Mouse (Mus musculus): Measurements from ENCODE around the gene C1qtnf5. TPM values are rescaled to one million over a fixed set of nuclear protein-coding genes. Genes with fewer than 3 reads are reported as not detected.

The C1qtnf5 gene
- polyA plus RNA-seq, 1 experiment = 25.4 TPM

DNA sequence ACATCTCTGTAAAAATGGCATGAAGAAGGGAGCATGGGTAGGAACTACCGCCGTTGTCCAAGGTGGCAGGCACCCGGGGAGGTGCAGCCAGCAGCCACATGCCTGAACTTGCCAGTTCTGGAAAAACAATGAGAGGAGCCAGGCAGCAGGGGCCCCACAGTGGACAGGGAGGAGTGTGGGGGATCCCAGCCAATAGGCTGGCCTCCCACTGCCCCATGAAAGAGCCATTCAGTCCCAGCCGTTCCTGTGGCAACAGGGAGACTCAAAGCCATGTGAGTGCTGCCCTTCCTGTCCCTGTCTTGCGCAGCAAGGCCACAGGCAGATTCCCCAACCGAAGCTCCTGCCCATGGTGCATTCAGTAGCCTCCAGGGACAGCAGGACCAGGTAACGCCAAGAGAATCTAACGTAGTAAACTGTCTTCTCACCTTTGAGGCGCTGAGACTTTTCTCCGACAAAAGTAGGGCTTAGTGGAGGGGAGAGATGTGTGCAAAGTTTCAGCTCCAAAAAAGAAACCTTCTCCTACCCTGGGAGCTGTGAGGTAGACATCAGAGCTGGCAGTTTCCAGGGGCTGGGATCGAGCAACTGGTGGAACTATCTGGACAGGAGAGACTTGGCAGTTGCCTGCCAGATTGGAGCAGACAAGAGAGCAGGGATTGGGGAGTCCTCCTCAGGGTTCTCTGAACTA lies 35.0 kb upstream of the C1qtnf5 start:
- TF ChIP-seq CTCF (IDR thresholded peaks at IDR 0.05; ENCODE audit: borderline replicate concordance, insufficient read depth, low read length) (no peak), POLR2A (IDR thresholded peaks at IDR 0.05; ENCODE audit: low read depth, low read length) (no peak)
- no peak overlapping the region for H3K27ac ChIP-seq (ENCODE audit: insufficient read depth, low read length)
- peaks cover 3% of the 10 kb centered on the region; the same call in 1 of the 2 replicates for H3K4me1 ChIP-seq (ENCODE audit: control insufficient read depth, insufficient read depth, low read length)
- no peak overlapping the region for H3K4me3 ChIP-seq (ENCODE audit: insufficient read depth, low read length)

DNA sequence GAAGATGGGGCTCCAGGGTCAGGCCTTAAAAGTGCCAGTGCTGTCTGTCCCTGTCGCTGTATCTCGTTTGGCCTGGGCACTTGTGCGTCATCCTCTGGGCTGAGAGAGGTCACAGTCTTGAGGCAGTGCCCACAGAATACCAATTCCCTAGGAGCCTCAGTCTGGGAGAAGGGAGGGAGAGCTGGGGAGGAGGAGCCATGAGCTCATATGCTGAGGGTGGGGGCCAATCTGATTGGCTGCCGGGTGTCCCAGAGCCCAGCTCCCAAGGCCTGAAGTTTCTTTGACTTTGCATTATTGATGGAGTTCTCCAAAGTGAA lies 34.5 kb upstream of the C1qtnf5 start:
- no peak for TF ChIP-seq CTCF (IDR thresholded peaks at IDR 0.05; ENCODE audit: borderline replicate concordance, insufficient read depth, low read length)
- no peak for TF ChIP-seq POLR2A (IDR thresholded peaks at IDR 0.05; ENCODE audit: low read depth, low read length)
- H3K4me3 ChIP-seq (ENCODE audit: insufficient read depth, low read length) = no peak overlapping the region
- peaks cover 3% of the 10 kb centered on the region; the same call in 1 of the 2 replicates for H3K4me1 ChIP-seq (ENCODE audit: control insufficient read depth, insufficient read depth, low read length)
- H3K27ac ChIP-seq (ENCODE audit: insufficient read depth, low read length) = no peak overlapping the region

DNA sequence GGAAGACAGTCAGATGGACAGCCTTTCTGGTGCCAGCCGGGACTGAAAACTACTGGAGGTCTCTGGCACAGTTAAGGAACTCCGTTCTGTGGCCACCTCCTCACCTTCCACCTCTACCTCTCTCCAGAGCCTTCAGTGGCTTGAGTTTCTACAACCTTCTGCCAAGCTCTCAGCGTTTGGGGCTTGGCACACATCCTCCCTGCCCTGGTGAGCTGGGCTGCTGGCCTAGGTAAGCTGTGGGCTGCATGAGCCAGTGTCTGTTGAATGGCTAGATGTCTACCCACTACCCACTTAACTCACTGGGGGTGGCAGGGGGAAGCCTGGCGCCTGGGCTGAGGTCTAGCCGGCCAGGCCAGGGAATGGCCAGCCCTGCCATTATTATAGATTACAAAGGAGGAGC lies 33.9 kb upstream of the C1qtnf5 start:
- H3K4me1 ChIP-seq (ENCODE audit: control insufficient read depth, insufficient read depth, low read length) = peaks cover 3% of the 10 kb centered on the region; the same call in 1 of the 2 replicates
- TF ChIP-seq POLR2A (IDR thresholded peaks at IDR 0.05; ENCODE audit: low read depth, low read length) = no peak
- TF ChIP-seq CTCF (IDR thresholded peaks at IDR 0.05; ENCODE audit: borderline replicate concordance, insufficient read depth, low read length) = no peak
- H3K27ac ChIP-seq (ENCODE audit: insufficient read depth, low read length) = no peak overlapping the region
- H3K4me3 ChIP-seq (ENCODE audit: insufficient read depth, low read length) = no peak overlapping the region

DNA sequence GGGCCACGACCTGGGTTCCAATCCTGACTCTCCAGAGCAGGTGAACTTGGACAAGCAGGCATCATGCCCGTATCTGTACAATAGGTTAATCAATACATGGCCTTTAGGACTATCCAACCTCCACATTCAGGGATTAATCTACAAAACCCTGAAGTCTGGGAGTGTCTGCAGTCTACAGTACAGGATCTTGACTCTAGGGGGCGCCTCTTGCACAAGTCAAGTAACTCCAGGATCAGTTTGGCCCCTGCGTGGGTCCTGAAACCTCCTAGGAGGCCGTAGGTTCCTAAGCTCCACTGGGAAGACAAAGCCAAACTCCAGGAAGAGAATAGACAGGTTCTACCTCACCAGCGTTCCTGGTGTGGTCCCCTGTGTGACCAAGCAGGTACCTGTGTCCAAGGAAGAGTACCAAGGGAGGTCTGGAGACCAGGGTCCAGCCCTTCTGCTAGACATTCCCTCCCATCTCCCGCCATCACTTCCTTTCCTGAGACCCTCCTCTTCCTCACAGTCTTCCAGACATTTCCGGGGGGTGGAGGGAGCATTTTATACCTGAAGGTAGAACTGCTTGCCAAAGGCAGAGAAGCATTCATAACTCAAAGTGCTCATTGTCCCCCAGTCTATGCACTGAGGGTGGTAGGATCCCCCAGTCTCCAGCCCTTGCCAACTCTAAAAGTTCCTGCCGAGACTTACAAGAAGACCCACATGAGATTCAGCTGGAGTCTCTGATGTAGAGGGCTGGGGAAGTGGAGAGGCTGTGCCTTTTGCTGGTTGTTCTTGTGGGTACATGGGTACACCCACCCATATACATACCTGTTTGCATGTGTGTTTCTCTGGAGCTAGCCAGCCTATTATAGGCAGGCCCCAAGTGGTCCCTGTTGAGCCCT lies 32.4 kb upstream of the C1qtnf5 start:
- H3K4me3 ChIP-seq (ENCODE audit: insufficient read depth, low read length) = no peak overlapping the region
- no peak for TF ChIP-seq CTCF (IDR thresholded peaks at IDR 0.05; ENCODE audit: borderline replicate concordance, insufficient read depth, low read length)
- no peak overlapping the region for H3K27ac ChIP-seq (ENCODE audit: insufficient read depth, low read length)
- peaks cover 5% of the 10 kb centered on the region; the same call in 1 of the 2 replicates for H3K4me1 ChIP-seq (ENCODE audit: control insufficient read depth, insufficient read depth, low read length)

DNA sequence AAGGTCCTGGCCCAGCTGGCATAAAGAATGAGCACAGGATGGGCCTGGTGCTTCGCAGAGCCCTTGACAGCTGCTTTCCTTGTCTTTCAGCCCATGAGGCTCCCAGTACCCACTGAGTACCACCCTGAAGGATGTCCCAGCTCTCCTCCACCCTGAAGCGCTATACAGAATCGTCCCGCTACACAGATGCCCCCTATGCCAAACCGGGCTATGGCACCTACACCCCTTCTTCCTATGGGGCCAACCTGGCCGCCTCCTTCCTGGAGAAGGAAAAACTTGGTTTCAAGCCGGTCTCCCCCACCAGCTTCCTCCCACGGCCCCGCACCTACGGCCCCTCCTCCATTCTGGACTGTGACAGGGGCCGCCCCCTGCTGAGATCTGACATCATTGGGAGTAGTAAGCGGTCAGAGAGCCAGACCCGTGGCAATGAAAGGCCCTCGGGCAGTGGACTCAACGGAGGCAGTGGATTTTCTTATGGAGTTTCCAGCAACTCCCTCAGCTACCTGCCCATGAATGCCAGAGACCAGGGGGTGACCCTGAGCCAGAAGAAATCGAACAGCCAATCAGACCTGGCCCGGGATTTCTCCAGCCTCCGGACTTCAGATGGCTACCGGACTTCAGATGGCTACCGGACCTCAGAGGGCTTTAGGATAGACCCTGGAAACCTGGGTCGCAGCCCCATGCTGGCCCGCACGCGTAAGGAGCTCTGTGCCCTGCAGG lies 31.6 kb upstream of the C1qtnf5 start:
- TF ChIP-seq CTCF (IDR thresholded peaks at IDR 0.05; ENCODE audit: borderline replicate concordance, insufficient read depth, low read length) (no peak), POLR2A (IDR thresholded peaks at IDR 0.05; ENCODE audit: low read depth, low read length) (no peak)
- Histone ChIP-seq H3K4me1 (ENCODE audit: control insufficient read depth, insufficient read depth, low read length) (peaks cover 5% of the 10 kb centered on the region; the same call in 1 of the 2 replicates), H3K27ac (ENCODE audit: insufficient read depth, low read length) (no peak overlapping the region), H3K4me3 (ENCODE audit: insufficient read depth, low read length) (no peak overlapping the region)

DNA sequence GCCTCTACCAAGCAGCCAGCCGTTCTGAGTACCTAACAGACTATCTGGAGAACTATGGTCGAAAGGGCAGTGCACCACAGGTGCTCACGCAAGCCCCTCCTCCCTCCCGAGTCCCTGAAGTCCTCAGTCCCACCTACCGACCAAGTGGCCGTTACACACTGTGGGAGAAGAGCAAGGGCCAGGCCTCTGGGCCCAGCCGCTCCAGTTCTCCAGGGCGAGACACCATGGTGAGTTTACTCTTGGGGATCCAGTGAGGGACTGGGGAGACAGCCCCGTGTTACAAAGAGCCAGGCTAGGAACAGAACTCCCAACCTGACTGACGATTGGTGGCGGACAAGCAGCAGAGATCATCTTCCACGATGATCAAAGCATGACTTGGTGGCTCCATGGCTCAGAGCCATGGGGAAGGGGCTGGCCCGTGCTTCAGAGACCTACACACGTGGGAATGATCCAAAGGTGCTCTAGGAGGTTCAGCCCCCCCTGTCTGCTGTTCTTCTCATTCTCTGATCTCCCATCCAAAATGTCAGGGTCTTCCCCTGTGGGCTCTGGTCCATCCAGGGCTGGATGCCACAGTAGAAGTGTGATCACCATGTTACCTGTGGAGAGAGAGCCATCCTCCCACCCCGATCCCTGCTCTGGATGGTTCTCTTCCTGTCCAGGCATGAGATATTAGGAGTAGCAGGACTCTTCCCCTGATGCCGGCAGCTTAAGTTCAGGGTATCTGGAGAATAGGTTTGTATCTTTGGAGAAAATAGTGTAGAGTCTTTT lies 30.9 kb upstream of the C1qtnf5 start:
- TF ChIP-seq CTCF (IDR thresholded peaks at IDR 0.05; ENCODE audit: borderline replicate concordance, insufficient read depth, low read length) (no peak), POLR2A (IDR thresholded peaks at IDR 0.05; ENCODE audit: low read depth, low read length) (no peak)
- no peak overlapping the region for H3K27ac ChIP-seq (ENCODE audit: insufficient read depth, low read length)
- no peak overlapping the region for H3K4me3 ChIP-seq (ENCODE audit: insufficient read depth, low read length)
- H3K4me1 ChIP-seq (ENCODE audit: control insufficient read depth, insufficient read depth, low read length) = peaks cover 5% of the 10 kb centered on the region; the same call in 1 of the 2 replicates

DNA sequence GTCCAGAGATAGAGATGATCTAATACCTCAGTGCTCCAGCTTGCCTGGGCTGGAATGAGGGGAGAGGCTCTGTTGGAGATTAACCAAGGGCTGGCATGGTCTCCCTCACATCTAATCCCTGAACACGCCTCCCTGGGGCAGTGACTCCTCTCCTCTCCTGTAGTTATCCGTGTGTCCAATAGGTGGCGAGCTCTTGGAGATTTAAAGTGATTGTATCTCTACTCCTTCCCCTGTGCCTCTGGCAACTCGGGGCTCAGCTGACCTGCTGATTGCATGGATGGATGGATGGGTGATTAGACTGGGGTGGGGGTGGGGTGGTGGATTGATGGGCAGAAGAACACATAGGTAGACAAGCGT lies 30.3 kb upstream of the C1qtnf5 start:
- H3K27ac ChIP-seq (ENCODE audit: insufficient read depth, low read length) = no peak overlapping the region
- peaks cover 5% of the 10 kb centered on the region; the same call in 1 of the 2 replicates for H3K4me1 ChIP-seq (ENCODE audit: control insufficient read depth, insufficient read depth, low read length)
- no peak overlapping the region for H3K4me3 ChIP-seq (ENCODE audit: insufficient read depth, low read length)
- TF ChIP-seq CTCF (IDR thresholded peaks at IDR 0.05; ENCODE audit: borderline replicate concordance, insufficient read depth, low read length) = 0 out of 2 replicates have a peak, but pooled peaks have one; percentile 19
- TF ChIP-seq POLR2A (IDR thresholded peaks at IDR 0.05; ENCODE audit: low read depth, low read length) = no peak

DNA sequence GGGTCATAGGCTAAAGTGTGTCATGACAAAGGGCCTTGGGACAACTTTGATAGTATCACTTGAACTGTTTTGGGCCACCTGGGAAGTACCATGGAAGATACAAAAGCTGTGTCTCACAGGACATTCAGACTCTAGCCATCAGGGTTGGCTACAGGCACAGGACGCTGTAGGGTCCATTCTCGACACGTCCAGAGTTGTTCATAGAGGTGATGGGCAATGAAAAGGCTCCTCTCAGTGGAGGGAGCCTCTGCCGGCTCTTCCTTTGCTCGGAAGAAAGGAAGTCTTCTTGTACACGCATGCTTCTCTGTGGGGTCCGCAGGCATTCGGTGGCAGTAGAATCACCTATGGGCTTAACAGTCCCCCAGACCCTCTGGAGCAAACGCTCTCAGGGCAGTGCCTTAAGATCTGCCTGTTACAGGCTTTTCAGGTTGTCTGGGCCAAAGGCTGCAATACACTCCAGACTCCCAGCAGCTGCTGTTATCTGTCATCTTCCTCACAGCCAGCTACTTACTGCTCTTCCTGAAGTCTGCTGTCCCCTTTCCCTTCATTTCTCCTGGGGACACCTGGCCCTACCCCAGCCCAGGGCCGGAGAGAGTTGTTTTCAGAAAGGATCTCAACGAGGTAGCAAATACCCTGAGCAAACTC lies 29.7 kb upstream of the C1qtnf5 start:
- H3K4me3 ChIP-seq (ENCODE audit: insufficient read depth, low read length) = no peak overlapping the region
- 0 out of 2 replicates have a peak, but pooled peaks cover 2% of the 10 kb centered on the region for H3K4me1 ChIP-seq (ENCODE audit: control insufficient read depth, insufficient read depth, low read length)
- TF ChIP-seq CTCF (IDR thresholded peaks at IDR 0.05; ENCODE audit: borderline replicate concordance, insufficient read depth, low read length) (no peak), POLR2A (IDR thresholded peaks at IDR 0.05; ENCODE audit: low read depth, low read length) (no peak)
- H3K27ac ChIP-seq (ENCODE audit: insufficient read depth, low read length) = no peak overlapping the region
